Mouse (Mus musculus): ENCODE measurements at regions not wholly inside any gene's neighbourhood (a gene's known extent, or its start where the extent isn't known, plus 50 kb on each side); places are given as distances from the start of the nearest gene placed in this dataset.

DNA sequence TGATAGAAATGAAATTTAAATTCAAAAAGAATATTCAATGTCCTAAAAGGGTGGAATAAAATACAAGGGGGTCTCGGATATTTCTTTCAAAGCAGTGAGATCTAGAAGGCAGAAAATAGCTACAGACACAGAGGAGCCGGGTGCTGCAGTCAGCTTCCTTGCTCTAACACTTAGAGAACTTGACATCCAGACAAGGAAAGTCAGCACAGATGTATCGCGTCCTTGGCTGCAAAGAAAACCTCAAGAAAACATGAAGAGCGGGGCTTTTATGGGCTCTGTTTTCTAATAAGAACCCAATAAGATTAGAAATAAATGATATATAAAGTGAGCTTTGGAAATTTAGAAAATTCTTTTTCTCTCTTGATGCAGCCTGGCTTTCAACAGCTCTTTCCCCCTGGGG, 53.1 kb upstream of the Glis3 start:
- no peak for ATAC-seq
- WGBS = 76% methylated on average over 5 of the region's 5 CpGs
- Histone ChIP-seq H3K36me3 (no peaks in the 10 kb centered on the region), H3K4me2 (replicated peaks) (no peak overlapping the region), H3K27me3 (replicated peaks) (no peaks in the 10 kb centered on the region), H3K9me3 (no peaks in the 10 kb centered on the region), H3K4me3 (replicated peaks) (no peak overlapping the region), H3K9ac (no peak overlapping the region), H3K4me1 (replicated peaks) (no peaks in the 10 kb centered on the region), H3K27ac (no peak overlapping the region)

DNA sequence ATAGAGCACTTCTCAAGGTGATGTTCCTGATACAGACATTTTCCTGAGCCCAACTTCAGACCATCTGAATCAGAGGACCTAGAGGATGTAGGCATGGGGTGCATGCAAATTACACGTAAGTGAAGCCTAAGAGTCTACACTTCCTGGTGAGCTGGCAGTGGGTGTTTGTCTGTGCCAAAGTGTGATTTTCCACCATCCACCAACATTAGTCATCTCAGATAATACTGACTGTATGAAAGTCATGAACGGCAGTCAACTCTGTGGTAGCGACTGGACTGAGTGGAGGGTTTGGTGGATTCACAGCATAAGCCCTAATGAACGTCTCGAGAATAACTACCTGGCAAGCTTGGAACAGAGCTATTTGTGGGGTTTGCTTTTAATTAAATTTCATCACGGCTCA, 53.9 kb upstream of the Glis3 start:
- ATAC-seq = no peak
- Histone ChIP-seq H3K9ac (no peak overlapping the region), H3K4me2 (replicated peaks) (no peak overlapping the region), H3K27ac (no peak overlapping the region), H3K36me3 (no peaks in the 10 kb centered on the region), H3K9me3 (no peaks in the 10 kb centered on the region), H3K4me1 (replicated peaks) (no peaks in the 10 kb centered on the region), H3K27me3 (replicated peaks) (no peaks in the 10 kb centered on the region), H3K4me3 (replicated peaks) (no peak overlapping the region)
- 89% methylated on average over 6 of the region's 6 CpGs for WGBS

DNA sequence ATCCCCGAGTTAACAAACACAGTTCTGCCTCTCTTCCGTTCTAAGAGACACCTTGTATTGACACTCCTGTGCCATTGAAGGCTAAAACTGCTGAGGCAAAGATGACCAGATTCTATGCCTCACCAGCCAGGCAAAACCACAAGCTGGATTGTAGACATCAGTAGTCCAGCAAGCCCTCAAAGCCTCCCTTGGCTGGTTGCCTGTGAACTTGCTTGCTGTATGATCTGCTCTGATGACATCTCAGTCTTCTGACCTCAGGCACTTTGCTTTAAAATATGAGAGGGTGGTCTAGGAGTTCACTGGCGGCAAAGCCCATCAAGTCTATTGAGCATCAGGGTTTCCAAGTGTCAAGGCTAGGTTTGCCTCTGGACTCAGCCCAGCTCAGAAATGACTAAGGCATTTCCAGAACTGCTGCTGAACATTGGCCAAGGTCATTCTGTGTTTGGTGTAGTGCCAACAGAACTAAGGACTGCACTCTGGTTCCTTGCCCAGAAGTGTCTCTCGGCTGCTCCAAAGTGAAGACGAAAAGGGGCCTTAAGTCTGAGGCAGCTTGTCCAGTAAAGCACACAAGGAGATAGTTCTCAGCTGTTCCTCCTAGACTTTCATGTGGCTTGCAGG, 63.4 kb upstream of the Glis3 start:
- H3K4me3 ChIP-seq (replicated peaks) = no peak overlapping the region
- no peaks in the 10 kb centered on the region for H3K36me3 ChIP-seq
- no peak overlapping the region for H3K4me2 ChIP-seq (replicated peaks)
- no peak overlapping the region for H3K9ac ChIP-seq
- no peaks in the 10 kb centered on the region for H3K4me1 ChIP-seq (replicated peaks)
- H3K27me3 ChIP-seq (replicated peaks) = no peaks in the 10 kb centered on the region
- no peak overlapping the region for H3K27ac ChIP-seq
- ATAC-seq = no peak
- WGBS = 67% methylated on average over 5 of the region's 5 CpGs
- no peaks in the 10 kb centered on the region for H3K9me3 ChIP-seq

DNA sequence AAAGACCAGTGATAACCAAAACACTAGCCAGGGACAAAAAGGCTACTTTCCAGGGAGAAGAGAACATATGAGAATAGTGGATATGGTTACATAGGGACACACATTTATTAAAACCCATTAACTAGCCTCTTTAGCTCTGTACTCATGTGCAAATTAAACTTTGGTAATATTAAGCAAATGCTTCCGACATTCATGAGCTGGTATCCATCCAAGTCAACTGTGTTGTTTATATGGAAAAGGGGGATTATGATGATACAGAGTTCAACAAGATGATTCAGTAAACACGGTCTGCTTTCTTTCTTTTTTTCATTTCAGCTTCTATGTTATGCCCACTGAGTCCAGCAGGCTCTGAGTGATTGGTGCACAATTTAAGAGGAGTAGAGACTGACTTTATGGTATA, 65.2 kb upstream of the Glis3 start:
- H3K4me3 ChIP-seq (replicated peaks) = no peak overlapping the region
- H3K4me2 ChIP-seq (replicated peaks) = no peak overlapping the region
- WGBS = 66% methylated on average over 2 of the region's 2 CpGs
- no peaks in the 10 kb centered on the region for H3K9me3 ChIP-seq
- H3K27ac ChIP-seq = no peak overlapping the region
- H3K36me3 ChIP-seq = no peaks in the 10 kb centered on the region
- no peak overlapping the region for H3K9ac ChIP-seq
- no peak for ATAC-seq
- H3K4me1 ChIP-seq (replicated peaks) = no peaks in the 10 kb centered on the region
- H3K27me3 ChIP-seq (replicated peaks) = no peaks in the 10 kb centered on the region

DNA sequence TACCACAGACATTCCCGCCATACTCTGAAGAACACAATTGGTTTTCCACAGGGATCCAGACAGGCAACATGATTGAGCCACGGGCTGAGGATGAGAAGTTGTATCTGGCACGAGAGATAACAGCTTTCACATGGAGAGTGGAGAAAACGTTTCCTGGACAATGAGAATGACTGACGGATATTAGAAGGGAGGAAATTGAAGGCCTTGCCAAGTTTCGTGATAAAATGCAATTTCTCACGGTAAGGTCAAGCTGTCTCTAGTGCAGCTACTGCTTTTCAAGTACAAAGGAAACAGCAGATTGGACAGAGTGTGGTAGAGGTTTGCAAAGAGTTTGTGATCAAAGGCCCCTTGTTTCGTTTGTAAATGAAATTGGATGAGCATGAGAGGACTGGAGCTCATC, 65.7 kb upstream of the Glis3 start:
- Histone ChIP-seq H3K36me3 (no peaks in the 10 kb centered on the region), H3K27me3 (replicated peaks) (no peaks in the 10 kb centered on the region), H3K9ac (no peak overlapping the region), H3K4me2 (replicated peaks) (no peak overlapping the region), H3K27ac (no peak overlapping the region), H3K4me1 (replicated peaks) (no peaks in the 10 kb centered on the region), H3K9me3 (no peaks in the 10 kb centered on the region), H3K4me3 (replicated peaks) (no peak overlapping the region)
- WGBS = 49% methylated on average over 8 of the region's 8 CpGs
- ATAC-seq = no peak

DNA sequence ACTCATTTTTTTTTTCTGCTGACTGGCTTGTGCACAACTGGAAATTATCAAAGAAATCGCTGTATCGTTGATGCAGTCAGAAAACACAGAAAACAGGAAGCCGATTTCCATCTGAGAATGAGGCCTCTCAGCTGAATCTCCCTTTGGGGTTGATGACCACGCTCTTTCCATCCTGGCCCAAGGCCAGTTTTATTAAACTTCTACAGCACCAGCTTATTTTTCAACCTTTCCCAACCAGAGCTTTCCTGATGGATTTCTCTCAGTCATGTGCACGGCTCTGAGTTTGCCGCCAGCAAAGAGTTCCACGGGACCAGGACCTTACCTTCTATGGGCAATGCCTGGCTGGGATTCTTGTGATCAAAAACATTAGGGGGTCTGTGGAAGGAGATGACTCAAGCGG, 71.2 kb upstream of the Glis3 start:
- Histone ChIP-seq H3K36me3 (no peaks in the 10 kb centered on the region), H3K4me1 (replicated peaks) (no peaks in the 10 kb centered on the region), H3K9me3 (no peaks in the 10 kb centered on the region), H3K27me3 (replicated peaks) (no peaks in the 10 kb centered on the region), H3K4me3 (replicated peaks) (no peak overlapping the region), H3K9ac (no peak overlapping the region), H3K4me2 (replicated peaks) (no peak overlapping the region), H3K27ac (no peak overlapping the region)
- 74% methylated on average over 8 of the region's 8 CpGs for WGBS
- no peak for ATAC-seq

DNA sequence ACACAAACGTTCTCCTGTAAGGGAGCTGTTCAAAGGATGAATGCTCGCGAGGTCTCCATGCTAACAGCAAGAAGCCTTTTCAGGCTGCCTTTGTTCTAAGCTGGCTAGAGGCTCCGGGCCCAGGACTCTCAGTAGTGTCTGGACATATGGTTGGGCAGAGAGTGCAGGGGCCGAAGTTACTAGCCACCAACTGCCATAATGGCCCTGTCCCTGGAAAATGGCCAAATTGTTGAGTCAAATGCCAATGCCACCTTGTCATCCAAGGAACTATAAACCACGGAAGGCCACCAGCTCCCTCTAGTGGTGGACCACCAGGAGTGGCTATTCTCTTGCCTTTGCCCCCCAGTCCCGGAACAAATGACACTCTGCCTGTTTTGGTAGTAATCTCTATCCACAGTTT, 76.0 kb upstream of the Slc1a1 start:
- WGBS = 58% methylated on average over 7 of the region's 7 CpGs
- Histone ChIP-seq H3K36me3 (no peaks in the 10 kb centered on the region), H3K4me1 (replicated peaks) (no peaks in the 10 kb centered on the region), H3K27ac (no peak overlapping the region), H3K4me2 (replicated peaks) (no peak overlapping the region), H3K9me3 (no peaks in the 10 kb centered on the region), H3K4me3 (replicated peaks) (no peak overlapping the region), H3K27me3 (replicated peaks) (no peaks in the 10 kb centered on the region), H3K9ac (no peak overlapping the region)
- no peak for ATAC-seq

DNA sequence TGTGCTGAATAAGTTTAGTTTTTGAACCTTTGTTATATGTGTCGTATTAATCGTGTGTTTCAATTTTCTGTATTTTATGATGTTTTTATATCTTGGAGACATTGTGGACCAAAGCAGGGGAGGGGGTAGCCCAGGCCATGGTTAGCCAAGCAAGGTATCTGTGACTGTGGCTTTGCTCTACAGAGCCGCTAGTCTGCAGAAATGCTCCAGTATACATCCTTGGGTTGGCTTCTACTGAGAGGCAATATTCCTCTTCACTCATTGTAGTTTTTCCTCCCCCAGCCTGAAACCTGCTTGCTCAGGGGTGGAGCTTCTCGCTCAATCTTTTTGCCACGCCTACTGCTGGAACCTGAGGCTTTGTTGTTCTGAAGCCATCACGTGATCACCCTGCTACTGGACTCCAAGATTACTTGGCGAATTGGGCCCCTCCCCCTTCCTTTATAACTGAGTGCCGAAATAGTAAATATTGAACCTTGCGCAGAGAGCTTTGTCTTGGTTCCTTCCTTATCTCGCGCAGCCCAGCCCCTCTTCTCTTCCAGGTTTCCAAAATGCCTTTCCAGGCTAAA, 70.0 kb upstream of the Slc1a1 start:
- Histone ChIP-seq H3K27me3 (replicated peaks) (no peaks in the 10 kb centered on the region), H3K27ac (no peak overlapping the region), H3K36me3 (no peaks in the 10 kb centered on the region), H3K4me3 (replicated peaks) (no peak overlapping the region), H3K4me1 (replicated peaks) (no peaks in the 10 kb centered on the region), H3K9ac (no peak overlapping the region), H3K9me3 (no peaks in the 10 kb centered on the region), H3K4me2 (replicated peaks) (no peak overlapping the region; the same call in 1 of the 2 replicates)
- 55% methylated on average over 11 of the region's 11 CpGs for WGBS
- ATAC-seq = peak; percentile 49

DNA sequence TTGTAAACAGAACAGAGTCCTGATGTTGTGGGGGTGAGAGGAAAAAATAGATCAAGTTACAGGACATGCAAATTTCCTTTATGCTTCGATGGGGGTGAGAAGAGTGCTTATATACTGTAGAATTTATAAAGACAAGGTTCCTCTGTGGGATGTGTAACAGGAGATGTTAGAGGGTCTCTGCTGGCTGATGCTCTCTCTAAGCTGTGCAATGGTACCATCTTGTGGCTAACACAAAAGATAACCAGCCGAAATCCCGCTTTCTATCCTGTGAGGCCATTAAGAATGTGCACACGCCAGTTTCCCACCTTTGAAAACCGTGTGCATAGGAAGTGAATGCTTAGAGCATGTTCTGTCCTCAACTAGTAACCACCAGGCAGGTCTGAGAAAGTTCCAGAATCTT, 66.6 kb upstream of the Slc1a1 start:
- H3K27ac ChIP-seq = no peak overlapping the region
- no peak overlapping the region for H3K4me2 ChIP-seq (replicated peaks)
- no peaks in the 10 kb centered on the region for H3K9me3 ChIP-seq
- 37% methylated on average over 5 of the region's 5 CpGs for WGBS
- no peaks in the 10 kb centered on the region for H3K36me3 ChIP-seq
- no peaks in the 10 kb centered on the region for H3K27me3 ChIP-seq (replicated peaks)
- no peak overlapping the region for H3K4me3 ChIP-seq (replicated peaks)
- H3K9ac ChIP-seq = no peak overlapping the region
- H3K4me1 ChIP-seq (replicated peaks) = no peaks in the 10 kb centered on the region
- no peak for ATAC-seq

DNA sequence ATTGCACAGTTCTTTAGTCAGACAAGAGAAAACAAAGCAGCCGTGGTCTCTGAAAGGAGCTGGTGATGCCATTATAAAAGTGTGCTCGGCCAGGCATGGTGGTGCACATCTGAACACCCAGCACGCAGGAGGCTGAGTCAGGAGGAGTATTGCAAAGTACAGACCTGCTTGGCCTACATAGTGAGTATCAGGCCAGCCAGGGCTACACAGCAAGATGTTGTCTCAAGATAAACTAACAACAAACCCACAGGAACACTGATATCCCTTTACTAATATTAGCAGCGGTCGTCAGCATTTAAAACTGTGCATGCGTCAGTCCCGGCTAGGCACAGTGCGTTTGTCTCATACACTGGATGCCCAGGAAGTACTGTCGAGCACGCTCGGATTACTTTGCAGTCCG, 64.4 kb upstream of the Slc1a1 start:
- Histone ChIP-seq H3K27me3 (replicated peaks) (no peaks in the 10 kb centered on the region), H3K4me2 (replicated peaks) (no peak overlapping the region), H3K27ac (no peak overlapping the region), H3K9ac (no peak overlapping the region), H3K9me3 (no peaks in the 10 kb centered on the region), H3K4me3 (replicated peaks) (no peak overlapping the region), H3K4me1 (replicated peaks) (no peaks in the 10 kb centered on the region), H3K36me3 (no peaks in the 10 kb centered on the region)
- WGBS = 88% methylated on average over 12 of the region's 12 CpGs
- ATAC-seq = no peak

DNA sequence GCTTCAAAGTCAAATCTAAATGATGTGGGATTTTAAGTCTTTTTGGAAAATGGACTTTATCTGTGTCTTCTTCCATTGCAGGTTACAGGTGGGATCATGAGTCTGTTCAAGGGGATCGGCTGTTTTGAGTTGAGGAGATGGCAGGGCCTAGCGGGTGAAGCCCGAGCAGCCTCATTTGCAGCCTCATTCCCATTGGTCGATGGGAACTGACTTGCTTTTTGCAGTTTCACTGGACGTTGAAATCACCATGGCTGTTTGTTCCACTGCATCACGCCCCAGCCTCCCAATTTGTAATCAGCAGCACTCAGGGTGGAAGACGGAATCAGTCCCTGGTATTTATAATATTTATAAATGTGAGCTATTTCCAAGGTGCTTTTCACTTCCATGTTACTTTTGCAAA, 63.0 kb upstream of the Slc1a1 start:
- no peak for ATAC-seq
- H3K27me3 ChIP-seq (replicated peaks) = no peaks in the 10 kb centered on the region
- no peak overlapping the region for H3K9ac ChIP-seq
- no peaks in the 10 kb centered on the region for H3K9me3 ChIP-seq
- H3K36me3 ChIP-seq = no peaks in the 10 kb centered on the region
- no peak overlapping the region for H3K27ac ChIP-seq
- WGBS = 48% methylated on average over 7 of the region's 7 CpGs
- H3K4me1 ChIP-seq (replicated peaks) = no peaks in the 10 kb centered on the region
- no peak overlapping the region for H3K4me2 ChIP-seq (replicated peaks)
- H3K4me3 ChIP-seq (replicated peaks) = no peak overlapping the region

DNA sequence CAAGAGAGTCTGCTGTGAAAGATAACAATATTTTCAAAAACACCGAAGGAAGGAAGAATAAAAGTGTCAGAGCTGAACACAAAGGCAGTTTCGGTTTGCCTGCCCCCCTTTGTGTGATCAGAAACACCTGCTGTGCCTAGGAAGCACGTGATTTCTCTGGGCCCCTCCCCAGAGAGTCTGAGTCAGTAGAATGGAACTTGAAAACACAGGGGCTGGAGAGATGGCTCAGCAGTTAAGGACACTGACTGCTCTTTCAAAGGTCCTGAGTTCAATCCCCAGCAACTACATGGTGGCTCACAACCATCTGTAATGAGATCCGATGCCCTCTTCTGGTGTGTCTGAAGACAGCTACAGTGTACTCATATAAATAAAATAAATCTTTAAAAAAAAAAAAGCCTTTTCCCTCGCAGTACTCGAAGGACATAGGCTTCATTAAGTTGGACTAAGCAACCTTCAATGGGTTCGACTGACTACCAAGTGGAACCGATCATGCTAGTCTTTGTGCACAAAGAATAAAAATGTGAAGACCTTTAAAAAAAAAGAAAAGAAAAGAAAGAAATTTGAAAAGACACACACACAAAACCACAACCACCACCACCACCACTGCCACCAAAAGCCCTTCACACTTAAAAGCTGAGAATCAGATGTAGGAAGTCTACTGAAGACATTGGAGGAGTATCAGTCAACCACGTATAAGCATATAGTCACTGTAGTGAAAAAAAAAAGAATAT, 61.8 kb upstream of the Slc1a1 start:
- Histone ChIP-seq H3K4me3 (replicated peaks) (no peak overlapping the region), H3K9ac (no peak overlapping the region), H3K4me2 (replicated peaks) (no peak overlapping the region), H3K27me3 (replicated peaks) (no peaks in the 10 kb centered on the region), H3K36me3 (no peaks in the 10 kb centered on the region), H3K9me3 (no peaks in the 10 kb centered on the region), H3K27ac (no peak overlapping the region), H3K4me1 (replicated peaks) (no peaks in the 10 kb centered on the region)
- ATAC-seq = no peak
- 55% methylated on average over 9 of the region's 9 CpGs for WGBS

DNA sequence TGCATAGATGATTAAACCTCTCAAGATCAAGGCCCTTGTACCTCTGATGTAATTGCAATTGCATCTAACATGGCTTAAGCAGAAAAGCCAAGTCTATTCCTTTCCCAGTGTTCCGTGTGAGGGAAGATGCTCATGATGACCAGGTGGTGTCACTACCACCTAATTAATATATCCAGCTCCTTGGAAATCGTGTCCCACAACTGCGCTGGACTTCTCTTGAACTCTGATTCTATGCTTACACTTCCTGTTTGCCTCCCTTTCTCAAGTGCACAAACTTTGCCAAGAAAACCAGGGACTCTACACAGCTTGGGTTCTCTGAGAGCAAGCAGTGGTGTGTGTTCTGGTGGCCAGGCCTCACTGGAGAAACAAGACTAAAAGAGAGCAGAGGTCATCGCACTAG, 58.0 kb upstream of the Slc1a1 start:
- WGBS = 26% methylated on average over 4 of the region's 4 CpGs
- no peaks in the 10 kb centered on the region for H3K36me3 ChIP-seq
- H3K9ac ChIP-seq = no peak overlapping the region
- no peak overlapping the region for H3K27ac ChIP-seq
- no peak overlapping the region for H3K4me2 ChIP-seq (replicated peaks)
- no peaks in the 10 kb centered on the region for H3K27me3 ChIP-seq (replicated peaks)
- no peak for ATAC-seq
- H3K4me3 ChIP-seq (replicated peaks) = no peak overlapping the region
- no peaks in the 10 kb centered on the region for H3K9me3 ChIP-seq
- no peaks in the 10 kb centered on the region for H3K4me1 ChIP-seq (replicated peaks)

Data from intestine, embryonic 15.5 days (tissue).